Comparison of ENCODE assay signal across 7 mouse cellular contexts in the genomic region with DNA sequence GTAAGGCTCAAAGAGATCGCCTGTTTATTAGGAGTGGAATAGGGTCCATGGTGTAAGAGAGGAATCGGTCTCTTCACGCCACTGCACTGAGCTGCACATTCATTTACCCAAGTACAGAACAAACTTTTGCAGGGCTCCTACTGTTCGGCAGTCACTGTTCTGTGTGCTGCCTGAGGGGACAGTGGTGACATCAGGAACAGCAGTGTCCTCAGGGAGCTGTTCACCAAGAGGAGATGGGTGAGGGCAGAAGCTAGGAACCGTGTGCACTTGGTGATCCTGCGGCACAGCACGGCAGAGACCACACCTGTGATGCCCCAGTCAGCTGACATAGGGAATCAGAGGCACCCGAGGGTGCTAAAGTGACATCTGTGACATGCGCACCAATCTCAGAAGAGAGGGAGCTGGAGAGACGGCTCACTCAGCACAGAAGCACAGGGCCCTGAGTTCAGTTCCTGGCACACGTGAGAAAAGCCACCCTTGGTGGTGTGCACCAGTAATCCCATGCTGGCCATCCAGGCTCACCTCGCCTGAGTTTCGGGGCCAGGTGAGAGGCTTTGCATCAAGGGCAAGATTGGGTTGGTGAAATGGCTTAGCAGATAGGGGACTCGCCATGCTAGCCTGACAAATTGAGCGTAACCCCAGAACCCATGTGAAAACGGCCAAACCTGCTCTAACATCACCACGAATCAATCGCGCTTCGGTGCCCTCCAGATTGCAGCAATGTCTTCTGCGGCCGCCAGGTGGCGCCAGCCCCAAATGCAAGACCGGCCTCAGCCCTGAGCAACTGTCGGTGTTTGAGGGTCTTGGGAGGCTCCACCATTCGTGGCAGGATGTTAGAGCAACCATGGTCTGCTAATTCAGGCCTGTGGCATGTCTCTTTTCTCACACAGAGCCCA. TPM values are rescaled to one million over a fixed set of nuclear protein-coding genes. Genes with fewer than 3 reads are reported as not detected.
A peak's percentile ranks its signal among the peaks of the same experiment; 100 is the strongest.
DNase-seq lines count a peak whose midpoint lies in the region; ATAC-seq and TF ChIP-seq lines count a peak whose summit lies in the region.

No protein-coding gene starts in this region.

- no peak overlapping the region for H3K27ac ChIP-seq in limb, embryonic 11.5 days (replicated peaks; ENCODE audit: low read depth, low read length)
- no peak overlapping the region for H3K27ac ChIP-seq in midbrain, embryonic 15.5 days
- no peak overlapping the region for H3K27ac ChIP-seq in small intestine, adult 2 months (ENCODE audit: insufficient read depth, low read depth, low read length)

- TF ChIP-seq CTCF in small intestine, adult 2 months (IDR thresholded peaks at IDR 0.05; ENCODE audit: extremely low read depth, insufficient read length, insufficient replicate concordance, low read depth, low read length), result peak; percentile 97

- peak; percentile 59 for DNase-seq in adrenal gland, adult 8-10 months
- DNase-seq in embryo, embryonic 10.5 days (ENCODE audit: low spot score), result peak; percentile 85
- peak; percentile 57 for DNase-seq in gastrocnemius, postnatal 25 days
- peak; percentile 58 for DNase-seq in kidney, adult 11 months
- peak; percentile 86 for DNase-seq in limb, embryonic 11.5 days (ENCODE audit: low spot score)

- WGBS in limb, embryonic 11.5 days, result 47% methylated on average over 26 of the region's 26 CpGs
- 45% methylated on average over 26 of the region's 26 CpGs for WGBS in midbrain, embryonic 15.5 days
- 37% methylated on average over 26 of the region's 26 CpGs for WGBS in small intestine, adult 2 months

- H3K4me1 ChIP-seq in limb, embryonic 11.5 days (ENCODE audit: control insufficient read depth, insufficient read depth, low read length), result no peaks in the 10 kb centered on the region
- no peaks in the 10 kb centered on the region for H3K4me1 ChIP-seq in midbrain, embryonic 15.5 days
- peaks cover 3% of the 10 kb centered on the region; the same call in 1 of the 2 replicates for H3K4me1 ChIP-seq in small intestine, adult 2 months (ENCODE audit: control insufficient read depth, insufficient read depth, insufficient read length, low read length)

- H3K4me2 ChIP-seq in limb, embryonic 11.5 days (ENCODE audit: low read depth, severe bottlenecking), result no peak overlapping the region
- H3K4me2 ChIP-seq in midbrain, embryonic 15.5 days, result no peak overlapping the region

- H3K36me3 ChIP-seq in limb, embryonic 11.5 days (ENCODE audit: control insufficient read depth, insufficient read depth, low read length), result no peaks in the 10 kb centered on the region
- H3K36me3 ChIP-seq in midbrain, embryonic 15.5 days (replicated peaks), result no peaks in the 10 kb centered on the region
- no peaks in the 10 kb centered on the region for H3K36me3 ChIP-seq in small intestine, adult 2 months (ENCODE audit: control insufficient read depth, insufficient read depth, low read length)

- H3K4me3 ChIP-seq in limb, embryonic 11.5 days (ENCODE audit: low read depth, low read length), result no peak overlapping the region
- H3K4me3 ChIP-seq in midbrain, embryonic 15.5 days, result 0 out of 2 replicates have a peak overlapping the region, but pooled peaks have one; percentile 1
- H3K4me3 ChIP-seq in small intestine, adult 2 months (ENCODE audit: low read depth, low read length), result no peak overlapping the region

- H3K9me3 ChIP-seq in limb, embryonic 11.5 days (ENCODE audit: control insufficient read depth, low read length), result no peaks in the 10 kb centered on the region
- no peaks in the 10 kb centered on the region for H3K9me3 ChIP-seq in midbrain, embryonic 15.5 days

- H3K27me3 ChIP-seq in limb, embryonic 11.5 days (ENCODE audit: control insufficient read depth, insufficient read depth, low read length), result no peaks in the 10 kb centered on the region
- H3K27me3 ChIP-seq in midbrain, embryonic 15.5 days (replicated peaks), result 0 out of 2 replicates have a peak, but pooled peaks cover 4% of the 10 kb centered on the region
- H3K27me3 ChIP-seq in small intestine, adult 2 months (ENCODE audit: control insufficient read depth, insufficient read depth, low read length), result no peaks in the 10 kb centered on the region

- ATAC-seq in limb, embryonic 11.5 days (ENCODE audit: insufficient number of reproducible peaks, low FRiP score, low TSS enrichment, low read depth), result 0 out of 2 replicates have a peak, but pooled peaks have one; percentile 35
- ATAC-seq in midbrain, embryonic 15.5 days (replicated peaks), result peak; percentile 90

- no peak overlapping the region for H3K9ac ChIP-seq in limb, embryonic 11.5 days (ENCODE audit: low read length)
- H3K9ac ChIP-seq in midbrain, embryonic 15.5 days, result no peak overlapping the region

- TF ChIP-seq POLR2A in small intestine, adult 2 months (IDR thresholded peaks at IDR 0.05; ENCODE audit: low read depth, low read length), result no peak; the same call in 1 of the 2 replicates

RNA-seq across cellular contexts. Expression of gene Ptgis, which starts 39.9 kb away (rescaled TPM):
- total RNA-seq in adrenal gland, adult 8-10 months (2022), result 10 to 100 TPM; 26.8 to 54.4 (median 40.8) TPM
- total RNA-seq in gastrocnemius, postnatal 25 days (2021), result 1 to 10 TPM; 4.2 to 5.5 TPM
- polyA plus RNA-seq in limb, embryonic 11.5 days (2014; fragmentation: Nextera tagmentation; extraction: Ambion mirVana), result 18.0 and 19.6 TPM in 2 replicates
- 4.3 and 4.8 TPM in 2 replicates for polyA plus RNA-seq in midbrain, embryonic 15.5 days (2015; fragmentation: Nextera tagmentation; extraction: Ambion mirVana)
- polyA plus RNA-seq in small intestine, adult 2 months (2012; rRNA removed), result 3.2 and 5.2 TPM in 2 replicates
